Mouse (Mus musculus) forelimb bud, embryonic 11.5 days (tissue): Measurements from ENCODE around the gene Cpne8.
"Not testable (repeated sequence)": the region's sequence is repeated elsewhere in the genome, so short reads cannot be mapped to it uniquely, and the experiment has no call there.

ENCODE experiments used
- DNase-seq: peaks from one replicate; pipeline ENCODE4 v3.0.0-alpha.2; 2012; ENCODE audit warnings: low read depth, low spot score

Cpne8 gene

DNA sequence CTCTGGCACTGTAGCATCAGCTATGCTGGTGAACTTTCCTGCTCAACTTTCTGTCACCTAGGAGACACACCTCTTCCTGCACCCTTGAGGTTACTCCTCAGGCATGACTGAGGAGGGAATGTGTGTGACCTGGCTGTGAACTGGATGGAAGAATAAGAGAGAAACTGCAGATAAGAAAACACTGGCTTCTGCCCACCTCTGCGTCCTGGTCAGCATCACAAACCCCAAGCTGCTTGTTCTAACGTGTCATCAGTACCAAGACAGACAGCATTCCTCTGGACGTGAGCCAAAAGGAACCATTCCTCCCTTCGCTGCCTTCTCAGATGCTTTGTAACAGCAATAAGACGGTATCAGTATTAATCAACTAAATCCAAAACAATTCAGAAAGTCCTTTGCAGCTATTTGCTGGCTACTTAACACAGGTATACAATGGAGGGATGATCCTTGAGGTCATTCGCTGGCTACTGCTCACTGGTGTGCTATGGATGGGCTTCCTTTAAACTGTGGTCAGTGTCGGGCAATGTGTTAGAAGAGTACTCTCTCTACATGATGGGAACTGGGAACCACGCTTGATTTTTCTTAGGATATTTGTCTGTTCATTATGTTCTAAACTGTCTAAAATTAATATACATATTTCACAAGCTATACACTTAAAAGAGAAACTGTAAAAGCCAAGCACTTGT is 63.0 kb downstream of the Cpne8 start:
- DNase-seq = no peak

DNA sequence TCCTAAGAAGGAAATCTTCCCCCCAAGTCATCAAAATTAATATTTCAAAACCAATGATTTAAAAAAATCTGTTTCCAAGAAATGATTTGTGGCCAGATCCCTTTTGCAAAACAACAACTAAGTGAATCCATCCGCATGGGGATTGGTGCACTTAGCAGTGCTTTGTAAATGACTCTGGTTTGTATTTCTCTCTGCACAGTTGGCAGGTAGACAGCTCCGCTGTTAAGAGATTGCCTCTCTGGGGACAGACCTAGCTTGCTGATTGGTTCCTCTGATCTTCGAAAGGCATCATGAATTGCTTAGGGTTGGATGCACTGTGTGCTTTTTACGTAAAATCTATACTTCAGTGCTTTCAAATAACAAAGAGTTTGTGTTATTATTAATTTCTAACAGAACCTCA is 68.5 kb downstream of the Cpne8 start:
- DNase-seq = not testable (repeated sequence)

DNA sequence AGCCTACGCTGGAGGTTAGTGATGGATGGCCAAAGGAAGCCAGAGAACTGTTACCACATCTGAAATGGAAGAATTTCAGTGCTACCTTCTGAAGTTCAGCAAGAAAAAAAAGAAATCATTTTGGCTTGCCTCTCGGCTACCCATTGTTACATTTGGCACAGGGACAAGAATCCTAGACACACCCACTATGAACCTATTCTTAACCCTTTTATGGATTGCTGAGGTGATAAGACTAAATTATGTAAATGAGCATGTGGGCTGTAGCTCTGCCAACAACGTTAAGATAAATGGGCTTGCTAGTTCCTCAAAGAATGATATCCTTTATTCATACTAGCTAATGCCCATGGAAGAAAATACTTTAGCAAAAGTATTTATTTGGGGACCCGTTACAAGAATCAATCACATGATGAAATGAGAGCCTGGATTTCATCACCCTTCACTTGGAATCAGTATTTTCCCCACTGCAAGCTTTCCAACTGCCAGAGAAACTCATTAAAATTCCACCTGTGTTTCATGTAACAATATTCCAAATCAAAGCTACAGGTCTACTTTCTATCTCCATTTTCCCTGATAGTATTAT is 69.3 kb downstream of the Cpne8 start:
- DNase-seq = peak; percentile 27

DNA sequence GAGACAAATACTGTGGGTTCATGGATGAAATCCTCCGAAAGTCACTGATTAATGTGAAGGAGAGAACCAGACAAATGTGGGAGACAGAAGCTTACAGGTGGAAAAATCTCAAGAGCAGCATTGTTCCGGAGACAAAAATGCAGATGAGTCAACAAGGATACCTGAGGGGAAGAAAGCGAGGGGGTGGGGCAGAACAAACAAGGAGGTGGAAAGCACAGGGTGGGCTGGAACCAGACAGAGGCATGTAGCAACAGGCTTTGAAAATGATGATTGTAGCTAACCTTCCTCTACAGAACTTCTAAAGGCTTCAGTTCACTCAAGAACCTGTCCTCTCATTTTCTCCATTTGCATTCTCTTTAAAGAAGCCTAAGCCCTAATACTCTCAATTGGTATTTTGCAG is 70.9 kb downstream of the Cpne8 start:
- DNase-seq = no peak

DNA sequence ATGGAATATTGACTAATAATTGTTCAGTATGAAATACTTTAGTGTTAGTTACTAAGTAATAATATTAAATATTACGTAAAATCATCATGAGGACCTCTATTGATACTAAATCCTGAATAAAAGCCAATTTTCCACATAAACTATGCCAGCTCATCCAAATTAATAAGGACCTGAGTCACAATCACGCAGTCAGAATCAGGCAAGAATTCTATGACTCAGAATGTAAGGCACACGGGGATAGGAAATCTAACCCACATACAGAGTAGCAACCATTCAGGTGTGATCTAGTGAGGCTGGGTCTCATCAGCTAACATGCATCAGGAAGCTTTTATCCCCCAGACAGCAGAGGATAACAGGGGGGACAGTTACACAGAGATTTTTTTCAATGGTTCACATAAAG is 72.1 kb downstream of the Cpne8 start:
- DNase-seq = no peak

DNA sequence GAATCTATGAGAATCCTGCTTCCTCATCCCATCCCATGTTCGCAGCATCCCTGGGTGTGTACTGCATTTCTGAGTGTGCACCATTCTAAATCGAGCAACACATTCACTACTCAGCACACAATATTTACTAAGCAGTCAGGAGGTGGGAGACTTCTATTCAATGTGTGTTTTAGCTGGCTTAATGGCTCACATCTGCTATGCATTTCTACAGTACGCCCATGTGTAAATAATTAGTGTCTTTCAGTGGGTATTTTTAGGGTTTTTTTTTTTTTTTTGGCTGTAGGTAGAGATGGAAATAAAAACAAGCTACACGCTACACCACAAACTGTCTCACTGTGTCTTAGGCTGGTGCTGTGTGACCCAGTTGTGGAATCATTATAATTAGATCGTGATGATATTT is 75.6 kb downstream of the Cpne8 start:
- DNase-seq = peak; percentile 65

DNA sequence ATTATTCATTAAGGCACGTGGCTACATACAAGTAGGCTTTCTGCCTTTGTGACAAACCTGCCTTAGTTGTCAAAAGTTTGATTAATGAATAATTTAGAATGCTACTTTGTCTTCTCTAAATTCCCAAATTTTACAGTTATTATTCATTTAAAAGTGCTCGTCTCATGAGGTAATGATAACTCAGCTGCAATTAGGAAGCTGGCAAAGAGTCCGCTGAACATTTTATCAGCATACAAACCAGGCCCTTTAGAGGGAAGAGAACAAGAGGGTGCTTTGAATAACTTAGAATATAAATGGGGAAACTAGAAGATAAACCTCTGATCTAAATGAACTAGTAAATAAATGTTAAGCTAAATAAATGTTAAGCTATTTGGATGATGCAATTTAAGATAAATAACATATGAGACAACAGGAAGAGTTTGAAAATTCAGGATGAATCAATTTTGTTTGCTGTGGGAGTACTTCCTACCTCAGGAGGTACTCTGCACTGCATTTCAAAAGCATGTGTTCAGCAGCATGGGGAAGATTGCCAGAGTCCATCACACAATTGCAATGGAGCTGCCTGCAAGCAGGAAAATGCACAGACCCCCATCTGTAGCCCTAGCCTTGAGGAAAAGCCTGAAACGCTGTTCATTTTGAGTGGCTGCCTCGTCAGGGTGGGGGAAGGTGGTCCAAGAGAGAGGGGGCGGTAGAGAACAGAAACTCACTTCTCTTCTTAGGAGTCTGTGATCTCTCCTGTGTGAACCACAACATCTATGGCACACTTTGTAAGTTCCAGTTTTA is 81.3 kb downstream of the Cpne8 start:
- no peak for DNase-seq

DNA sequence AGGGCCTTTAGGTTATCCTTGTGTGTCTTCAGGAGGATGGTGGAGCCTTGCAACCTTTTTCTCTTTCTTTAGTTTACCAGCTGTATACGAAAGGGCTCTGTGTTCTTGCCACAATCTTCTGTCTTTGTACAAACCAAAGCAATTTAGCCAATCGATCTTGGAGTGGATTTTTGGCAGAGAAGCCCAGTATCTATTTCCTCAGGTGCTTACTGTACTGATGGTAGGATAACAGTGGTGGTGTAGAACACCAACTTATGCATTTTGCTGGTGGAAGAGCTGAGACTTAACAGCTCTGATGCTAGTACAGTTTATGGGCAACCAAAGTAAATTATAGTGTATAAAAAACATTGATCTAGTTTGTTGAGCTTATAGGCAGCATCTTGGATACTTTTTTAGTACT is 83.6 kb downstream of the Cpne8 start:
- DNase-seq = no peak

- no peak for DNase-seq
These were observed 89.6 kb downstream of the Cpne8 start for GRCm38 (mm10) chr15:90589587-90589986.

- no peak for DNase-seq
These were observed 101.8 kb downstream of the Cpne8 start for GRCm38 (mm10) chr15:90577402-90577801.

GRCm38 (mm10) chr15:90569246-90569645 is 110.0 kb downstream of the Cpne8 start:
- DNase-seq = no peak

- DNase-seq = no peak
These were observed 111.2 kb downstream of the Cpne8 start for GRCm38 (mm10) chr15:90568050-90568449.

DNA sequence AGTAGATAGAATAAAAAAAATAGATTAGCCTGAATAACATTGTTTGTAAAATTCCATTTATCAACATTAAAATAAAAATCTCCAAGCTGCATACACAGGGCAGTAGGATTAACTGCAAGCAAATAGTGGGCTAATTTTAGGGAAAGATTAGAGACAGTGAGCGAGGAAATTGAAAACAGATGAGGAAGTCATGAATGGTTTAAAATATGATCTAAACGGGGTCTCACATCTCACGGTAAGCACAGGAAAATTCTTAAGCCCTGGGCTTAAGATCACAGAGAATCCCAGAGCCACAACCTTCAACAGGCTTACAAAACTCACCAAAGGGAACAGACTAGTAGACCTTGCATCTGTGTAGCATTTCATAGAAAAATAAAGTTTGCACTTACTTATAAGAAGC is 115.2 kb downstream of the Cpne8 start:
- peak; percentile 46 for DNase-seq

- no peak for DNase-seq
These were observed 117.6 kb downstream of the Cpne8 start for GRCm38 (mm10) chr15:90561613-90562012.

GRCm38 (mm10) chr15:90548589-90548988 is 130.6 kb downstream of the Cpne8 start:
- DNase-seq = no peak

- no peak for DNase-seq
These were observed 135.8 kb downstream of the Cpne8 start for GRCm38 (mm10) chr15:90543447-90543846.

GRCm38 (mm10) chr15:90542126-90542525 is 137.1 kb downstream of the Cpne8 start:
- no peak for DNase-seq

GRCm38 (mm10) chr15:90536311-90537202 is 142.7 kb downstream of the Cpne8 start:
- DNase-seq = no peak

GRCm38 (mm10) chr15:90535730-90536129 is 143.5 kb downstream of the Cpne8 start:
- DNase-seq = peak; percentile 32

- no peak for DNase-seq
These were observed 166.5 kb downstream of the Cpne8 start for GRCm38 (mm10) chr15:90512769-90513168.

- no peak for DNase-seq
These were observed 182.2 kb downstream of the Cpne8 start for GRCm38 (mm10) chr15:90497080-90497479.

GRCm38 (mm10) chr15:90491558-90491957 is 187.7 kb downstream of the Cpne8 start:
- no peak for DNase-seq
